Mouse (Mus musculus) liver, embryonic 16.5 days (tissue): ENCODE data around the gene Gm20671. TPM values are rescaled to one million over a fixed set of nuclear protein-coding genes. Genes with fewer than 3 reads are reported as not detected.
"Not testable (repeated sequence)": the region's sequence is repeated elsewhere in the genome, so short reads cannot be mapped to it uniquely, and the experiment has no call there.

Experiments
- ATAC-seq: fragments of 200-750 bp; cut with Nextera tagmentation; 2 replicates; pipeline ENCODE4 v1.8.0; 2017; ENCODE audit warnings: low read depth, mild to moderate bottlenecking, moderate number of reproducible peaks, moderate library complexity
- H3K27ac ChIP-seq: fragments of 300-500 bp; sonication (generic); 2 replicates; pipeline ENCODE4 v1.5.1; 2014; ENCODE audit warnings: mild to moderate bottlenecking, low read length
- H3K27me3 ChIP-seq: fragments of 300-500 bp; sonication (generic); 2 replicates; pipeline ENCODE4 v1.6.1; 2014; ENCODE audit warnings: low read depth, low read length, mixed read lengths; ENCODE audit not compliant: control insufficient read depth, insufficient read depth
- H3K36me3 ChIP-seq: fragments of 300-500 bp; sonication (generic); 2 replicates; pipeline ENCODE4 v1.6.1; 2014; ENCODE audit warnings: mild to moderate bottlenecking; ENCODE audit not compliant: control insufficient read depth, insufficient read depth
- H3K4me1 ChIP-seq: fragments of 300-500 bp; sonication (generic); 2 replicates; pipeline ENCODE4 v1.6.1; 2014; ENCODE audit warnings: low read depth, low read length, mixed read lengths; ENCODE audit not compliant: control insufficient read depth
- H3K4me2 ChIP-seq: fragments of 300-500 bp; sonication (generic); 2 replicates; pipeline ENCODE4 v1.6.1; 2014; ENCODE audit warnings: low read depth, low read length, mixed read lengths
- H3K4me3 ChIP-seq: fragments of 300-500 bp; sonication (generic); 2 replicates; pipeline ENCODE4 v1.5.1; 2014; ENCODE audit warnings: low read depth, mild to moderate bottlenecking, low read length
- H3K9ac ChIP-seq: fragments of 300-500 bp; sonication (generic); 2 replicates; pipeline ENCODE4 v1.6.1; 2014; ENCODE audit warnings: low read depth, low read length
- H3K9me3 ChIP-seq: fragments of 300-500 bp; sonication (generic); replicated peaks from 2 replicates; pipeline ENCODE4 v1.6.1; 2016; ENCODE audit warnings: low read length; ENCODE audit not compliant: control insufficient read depth
- WGBS: fragments of 180-500 bp; shearing (Covaris S2); extraction: QIAGEN DNeasy Blood & Tissue Kit; methylation state at CpG from one replicate; pipeline ENCODE4 v1.1.7; 2014; ENCODE audit not compliant: insufficient replicate concordance; 5-methylcytosine and 5-hydroxymethylcytosine counted together
- polyA plus RNA-seq: library from polyadenylated mRNA; unstranded; fragments of >200 nt; fragmentation: Nextera tagmentation; extraction: Ambion mirVana; gene quantifications from 2 replicates; pipeline ENCODE4 v1.2.1, GENCODE M21; 2015

Gm20671 gene
- polyA plus RNA-seq, 1 experiment from 2014 or later: not detected

DNA sequence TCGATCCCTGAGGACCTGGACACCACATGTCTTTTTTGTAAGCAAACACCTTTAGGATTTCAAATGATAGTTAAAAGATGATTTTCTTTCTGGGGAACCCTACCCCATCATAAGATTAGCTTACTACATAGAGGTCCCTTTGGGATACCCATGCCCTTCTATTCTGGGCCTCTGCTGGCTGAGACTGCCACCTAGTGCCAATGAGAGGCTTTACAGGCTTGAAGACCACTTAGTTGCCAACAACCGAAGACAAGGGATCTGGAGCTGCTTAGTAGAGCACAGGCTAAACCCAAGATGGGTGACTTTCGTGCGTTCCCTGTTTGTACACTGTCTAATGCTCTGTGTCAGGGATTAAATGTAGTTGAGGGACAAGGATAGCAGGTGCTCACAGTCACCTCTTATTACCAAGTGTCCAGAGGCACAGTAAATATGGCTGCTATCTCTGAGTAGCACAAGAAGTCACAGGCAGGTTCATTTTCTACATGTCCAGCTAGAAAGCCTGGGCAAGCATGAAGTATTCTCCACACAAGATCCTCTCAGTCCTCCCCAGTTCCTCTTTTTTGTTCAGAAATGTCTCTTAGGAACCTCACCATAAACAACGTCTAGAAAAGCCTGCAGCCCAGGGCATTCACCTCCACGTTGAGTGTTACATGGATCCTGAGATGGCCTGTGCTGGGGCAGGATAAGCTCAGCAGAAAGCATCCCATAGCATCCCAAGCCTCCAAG lies 79.1 kb downstream of the Gm20671 start:
- Histone ChIP-seq H3K9ac (no peak overlapping the region), H3K4me2 (no peak overlapping the region), H3K4me3 (no peak overlapping the region), H3K4me1 (peaks cover 29% of the 10 kb centered on the region), H3K27ac (peak overlapping the region; percentile 40; the same call in 1 of the 2 replicates), H3K9me3 (no peaks in the 10 kb centered on the region), H3K36me3 (no peaks in the 10 kb centered on the region), H3K27me3 (no peaks in the 10 kb centered on the region)
- ATAC-seq: no peak
- 34% methylated on average over 6 of the region's 6 CpGs for WGBS

DNA sequence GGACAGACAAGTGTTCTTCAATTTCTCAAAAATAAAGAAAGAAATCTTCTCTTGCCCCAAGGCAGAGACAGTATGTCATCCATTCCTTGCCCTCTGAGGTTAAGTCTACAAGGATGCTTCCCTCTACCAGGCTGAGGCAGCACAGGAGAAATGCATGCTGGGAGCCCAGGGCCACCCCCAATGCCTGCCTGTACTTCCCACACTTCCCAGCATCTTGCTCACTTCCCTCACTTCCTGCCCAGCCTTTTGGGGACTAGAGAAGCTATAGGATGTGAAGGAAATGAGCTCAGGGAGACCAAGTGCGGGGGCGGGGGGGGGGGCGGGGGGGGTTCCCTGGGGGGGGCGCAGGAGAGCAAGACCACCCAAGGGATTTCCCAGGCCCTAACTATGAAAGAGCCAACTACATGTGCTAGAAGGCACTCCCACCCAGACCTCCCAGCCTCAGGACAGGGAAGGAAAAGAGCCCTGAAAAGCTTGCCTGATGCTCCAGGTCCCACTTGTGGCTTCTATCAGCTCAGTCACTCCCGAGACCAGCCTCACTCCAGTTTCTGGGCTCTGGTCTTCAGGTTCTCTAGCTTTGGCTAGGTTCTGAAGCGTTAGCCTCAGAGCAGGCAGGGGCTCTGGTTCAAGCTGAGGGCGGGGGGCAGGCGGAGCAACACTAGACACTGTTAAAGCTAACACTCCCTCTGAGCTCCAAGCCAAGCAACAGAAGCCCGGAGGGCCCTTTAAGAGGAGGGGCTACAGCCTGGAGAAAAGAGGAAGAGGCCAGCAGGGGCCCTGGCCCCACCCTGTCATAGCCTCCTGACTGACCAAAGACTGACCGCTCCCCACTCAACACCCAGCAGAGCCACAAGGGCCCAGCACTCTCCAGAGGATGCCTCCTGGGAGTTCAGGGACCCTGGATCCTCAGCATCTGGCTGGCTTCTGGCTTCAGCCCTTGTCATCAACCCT lies 80.9 kb downstream of the Gm20671 start:
- Histone ChIP-seq H3K27me3 (no peaks in the 10 kb centered on the region), H3K27ac (peak overlapping the region; percentile 72), H3K4me3 (peak overlapping the region; percentile 55), H3K9ac (peak overlapping the region; percentile 28; the same call in 1 of the 2 replicates), H3K36me3 (no peaks in the 10 kb centered on the region), H3K4me2 (peak overlapping the region; percentile 58), H3K9me3 (no peaks in the 10 kb centered on the region), H3K4me1 (peaks cover 30% of the 10 kb centered on the region)
- peak; percentile 89 for ATAC-seq
- WGBS: 4% methylated on average over 9 of the region's 10 CpGs

DNA sequence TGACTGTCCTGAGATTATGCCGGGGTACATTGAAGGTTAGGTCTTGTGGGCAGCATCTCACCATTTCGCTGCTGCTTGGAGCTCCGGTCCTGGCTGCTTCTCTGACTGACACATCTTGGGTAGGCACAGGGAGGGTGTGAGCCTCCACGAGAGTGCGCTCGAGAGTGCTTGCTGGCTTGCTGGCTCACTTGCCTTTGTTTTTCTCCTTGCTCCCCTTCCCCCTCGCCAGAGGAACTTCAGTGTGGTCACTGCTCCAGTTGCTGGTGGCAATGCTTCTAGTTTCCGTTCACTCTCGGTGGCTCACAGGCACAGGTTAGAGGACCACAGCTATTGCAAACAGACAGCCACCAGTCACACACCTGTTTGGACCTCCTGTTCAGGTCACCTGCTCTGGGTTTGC lies 84.8 kb downstream of the Gm20671 start:
- H3K9ac ChIP-seq: no peak overlapping the region
- 53% methylated on average over 9 of the region's 9 CpGs for WGBS
- H3K27ac ChIP-seq: no peak overlapping the region
- ATAC-seq: no peak
- H3K36me3 ChIP-seq: no peaks in the 10 kb centered on the region
- H3K9me3 ChIP-seq: no peaks in the 10 kb centered on the region
- H3K4me2 ChIP-seq: no peak overlapping the region
- H3K27me3 ChIP-seq: no peaks in the 10 kb centered on the region
- no peak overlapping the region for H3K4me3 ChIP-seq
- peaks cover 26% of the 10 kb centered on the region for H3K4me1 ChIP-seq

DNA sequence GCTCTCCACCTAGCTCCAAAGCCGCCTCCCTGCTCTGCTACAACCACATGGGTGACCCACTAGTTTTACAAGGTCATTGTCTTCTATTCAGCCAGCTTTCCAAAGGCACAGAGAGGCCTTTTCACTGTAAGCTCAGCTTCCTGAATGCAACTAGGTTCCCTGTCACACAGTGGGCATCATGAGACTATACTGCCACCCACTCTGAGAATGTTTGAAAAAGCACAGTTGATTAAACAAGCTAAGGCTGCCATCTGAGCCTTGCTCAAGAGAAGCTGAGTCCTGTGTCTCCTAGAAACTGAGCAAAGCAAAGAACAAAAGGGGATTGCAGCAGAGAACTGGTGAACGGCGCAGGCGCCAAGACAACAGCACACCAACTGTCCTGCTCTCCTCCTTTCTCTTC lies 85.5 kb downstream of the Gm20671 start:
- H3K4me1 ChIP-seq: peaks cover 26% of the 10 kb centered on the region
- 61% methylated on average over 4 of the region's 4 CpGs for WGBS
- ATAC-seq, H3K9me3 ChIP-seq, H3K36me3 ChIP-seq, H3K9ac ChIP-seq, H3K27ac ChIP-seq, H3K27me3 ChIP-seq, H3K4me3 ChIP-seq, H3K4me2 ChIP-seq: not testable (repeated sequence)

DNA sequence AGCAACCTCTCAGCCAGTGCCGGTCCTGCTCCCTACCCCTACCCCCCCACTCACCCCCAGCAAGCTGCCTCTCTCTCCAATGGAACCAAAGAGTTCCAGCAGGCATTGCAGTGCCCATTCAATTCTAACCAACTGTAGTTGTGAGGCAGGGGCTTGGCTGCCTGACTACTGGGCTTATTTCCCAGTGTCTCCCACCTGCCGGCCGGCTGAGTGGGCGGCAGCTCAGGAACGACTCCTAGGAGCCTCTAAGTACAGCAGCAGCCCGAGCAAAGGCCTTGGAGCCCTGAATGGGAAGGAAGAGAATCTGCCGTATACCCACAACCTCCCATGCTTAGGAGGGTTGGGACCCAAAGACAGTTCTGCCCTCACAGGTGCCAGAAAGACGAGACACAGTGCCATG lies 86.1 kb downstream of the Gm20671 start:
- ATAC-seq, H3K36me3 ChIP-seq, H3K27ac ChIP-seq, H3K4me2 ChIP-seq, H3K9ac ChIP-seq, H3K4me3 ChIP-seq, H3K27me3 ChIP-seq, H3K9me3 ChIP-seq: not testable (repeated sequence)
- WGBS: 76% methylated on average over 8 of the region's 8 CpGs
- peaks cover 26% of the 10 kb centered on the region for H3K4me1 ChIP-seq

DNA sequence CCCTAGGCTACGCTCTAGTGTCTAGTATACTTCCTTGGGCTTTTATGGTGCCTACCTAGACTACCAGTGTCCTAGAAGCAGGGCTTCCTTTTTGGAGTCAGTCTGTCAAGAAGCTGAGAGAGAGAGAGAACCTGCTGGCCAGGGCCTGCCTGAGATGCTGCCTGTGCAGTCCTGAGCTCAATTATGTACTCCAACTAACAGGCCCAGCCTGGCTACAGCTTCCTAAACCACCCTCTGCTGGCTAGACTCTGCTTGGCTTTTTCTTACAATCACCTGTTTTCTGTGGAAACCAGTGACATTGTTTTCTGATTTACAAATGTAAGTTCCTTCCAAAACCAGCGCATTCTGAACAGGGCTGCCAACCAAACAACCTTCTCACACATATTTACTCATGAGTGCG lies 86.8 kb downstream of the Gm20671 start:
- Histone ChIP-seq H3K4me2 (no peak overlapping the region), H3K36me3 (no peaks in the 10 kb centered on the region), H3K9me3 (no peaks in the 10 kb centered on the region), H3K9ac (no peak overlapping the region), H3K4me3 (no peak overlapping the region), H3K27ac (no peak overlapping the region), H3K27me3 (no peaks in the 10 kb centered on the region), H3K4me1 (peaks cover 23% of the 10 kb centered on the region)
- WGBS: 70% methylated on average over 3 of the region's 3 CpGs
- ATAC-seq: no peak

DNA sequence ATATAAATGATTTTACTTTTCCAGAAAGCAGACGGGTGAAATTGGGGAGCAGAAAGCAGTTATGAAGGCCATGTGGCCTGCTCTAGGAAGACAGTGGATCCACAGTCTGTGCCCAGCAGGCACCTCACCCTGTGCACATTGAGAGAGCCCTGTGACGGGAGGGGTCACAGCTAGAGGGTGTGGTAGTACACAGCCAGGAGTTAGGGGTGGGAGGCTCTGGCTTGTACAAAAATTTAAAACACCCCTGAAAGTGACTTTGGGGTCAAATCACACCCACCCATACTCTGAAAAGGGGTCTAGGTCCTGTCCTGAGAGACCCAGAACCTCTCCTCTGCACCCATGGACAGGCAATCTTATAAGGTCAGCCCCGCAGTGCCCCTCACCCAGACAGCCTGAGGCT lies 90.1 kb downstream of the Gm20671 start:
- not testable (repeated sequence) for H3K4me1 ChIP-seq, H3K27ac ChIP-seq, H3K9ac ChIP-seq, H3K4me3 ChIP-seq, H3K36me3 ChIP-seq, H3K9me3 ChIP-seq, H3K4me2 ChIP-seq, H3K27me3 ChIP-seq
- peak; percentile 8; the same call in 1 of the 2 replicates for ATAC-seq
- 60% methylated on average over 3 of the region's 3 CpGs for WGBS

DNA sequence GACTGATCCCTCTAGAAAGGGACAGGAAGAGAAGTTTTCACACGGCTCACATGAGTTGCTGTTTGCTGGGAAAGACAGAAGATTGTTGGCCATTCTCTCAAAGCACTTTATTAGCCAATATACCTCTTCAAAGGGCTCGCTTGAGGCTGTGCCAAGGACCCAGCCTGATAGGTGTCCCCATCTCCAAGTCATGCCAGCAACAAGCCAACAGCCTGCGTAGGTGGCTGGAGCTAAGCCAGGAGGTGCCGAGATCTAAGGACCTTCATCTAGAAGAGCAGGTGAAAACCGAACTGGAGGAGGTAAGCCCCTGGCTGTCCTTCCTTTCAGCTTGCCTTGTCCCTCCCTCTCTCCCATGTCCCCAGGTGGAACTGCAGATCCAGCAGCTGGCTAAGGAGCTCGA lies 91.1 kb downstream of the Gm20671 start:
- 71% methylated on average over 6 of the region's 6 CpGs for WGBS
- Histone ChIP-seq H3K27me3 (no peaks in the 10 kb centered on the region), H3K9me3 (no peaks in the 10 kb centered on the region), H3K9ac (no peak overlapping the region), H3K36me3 (no peaks in the 10 kb centered on the region), H3K27ac (no peak overlapping the region), H3K4me1 (no peaks in the 10 kb centered on the region; the same call in 1 of the 2 replicates), H3K4me3 (no peak overlapping the region), H3K4me2 (no peak overlapping the region)
- no peak for ATAC-seq

DNA sequence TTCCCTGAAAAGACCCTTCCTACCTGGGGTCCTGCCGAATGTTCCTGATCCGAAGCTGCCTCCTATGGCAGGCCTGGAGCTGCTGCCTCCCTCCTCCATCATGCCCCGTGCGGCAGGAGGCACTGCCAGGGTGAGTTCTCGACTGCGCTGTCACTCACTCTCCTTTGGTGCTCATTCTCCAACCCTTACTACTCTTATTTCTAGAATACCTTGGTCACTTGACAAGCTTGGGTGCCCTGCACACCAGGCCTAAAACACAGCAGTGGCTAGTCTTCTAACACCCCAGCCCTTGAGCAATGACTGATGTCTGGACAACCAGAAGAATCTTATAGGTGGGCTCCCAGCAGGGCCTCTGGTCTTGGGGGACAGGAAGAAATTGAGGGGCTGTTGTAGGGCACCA lies 93.0 kb downstream of the Gm20671 start:
- H3K9ac ChIP-seq, H3K4me1 ChIP-seq, H3K27ac ChIP-seq, H3K36me3 ChIP-seq, H3K4me3 ChIP-seq, H3K27me3 ChIP-seq, H3K9me3 ChIP-seq, H3K4me2 ChIP-seq: not testable (repeated sequence)
- WGBS: 77% methylated on average over 6 of the region's 6 CpGs
- ATAC-seq: peak; percentile 23; the same call in 1 of the 2 replicates
